Mouse (Mus musculus) thymus, postnatal 10 days (tissue): ENCODE data around the gene Mcm9.

Experiments used
- DNase-seq, 2 experiments: peaks; one replicate each; pipeline ENCODE4 v3.0.0; 2021; ENCODE audit warnings: low spot score in 2 of 2

Mcm9 gene

DNA sequence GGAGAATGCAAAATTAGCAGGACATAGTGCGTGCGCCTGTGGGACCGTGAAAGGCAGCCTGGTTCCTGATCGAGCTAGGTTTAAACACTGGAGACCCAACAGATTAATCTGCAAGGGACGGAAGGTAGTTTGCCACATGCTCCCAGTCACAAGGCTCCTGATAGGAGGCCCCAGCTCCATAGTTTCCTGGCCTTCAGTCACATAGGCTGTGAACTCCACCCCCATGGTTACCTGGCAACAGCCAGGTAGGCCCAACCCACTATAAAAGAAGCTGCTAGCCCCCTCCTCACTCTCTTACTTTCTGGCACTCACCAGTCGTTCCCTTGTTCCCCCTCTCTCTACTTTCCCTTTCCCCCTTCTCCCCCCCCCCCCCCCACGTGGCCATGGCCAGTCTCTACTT lies 50.1 kb downstream of the Mcm9 start:
- DNase-seq = no peak

DNA sequence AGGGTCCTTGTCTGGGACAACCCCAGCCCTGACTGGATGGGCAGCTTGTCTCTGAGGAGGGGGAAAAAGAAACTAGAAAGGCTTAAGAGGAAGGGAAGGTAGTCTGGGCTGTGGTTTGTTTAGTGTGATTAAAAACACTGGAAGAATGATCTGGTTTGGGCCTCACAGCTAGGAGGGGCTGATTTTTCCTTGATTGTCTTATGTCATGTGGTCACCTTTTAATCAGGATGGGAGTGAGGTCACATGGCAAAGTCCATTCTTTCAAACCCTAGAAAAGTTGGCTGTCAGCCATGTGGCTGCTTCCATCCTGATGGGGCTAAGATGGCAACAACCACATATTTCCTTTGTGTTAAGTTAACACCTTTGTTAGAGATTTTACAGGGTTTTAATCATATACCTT lies 61.7 kb downstream of the Mcm9 start:
- no peak for DNase-seq

- no peak for DNase-seq
Observed at GRCm38 (mm10) chr10:53565538-53565937, 64.7 kb downstream of the Mcm9 start.

DNA sequence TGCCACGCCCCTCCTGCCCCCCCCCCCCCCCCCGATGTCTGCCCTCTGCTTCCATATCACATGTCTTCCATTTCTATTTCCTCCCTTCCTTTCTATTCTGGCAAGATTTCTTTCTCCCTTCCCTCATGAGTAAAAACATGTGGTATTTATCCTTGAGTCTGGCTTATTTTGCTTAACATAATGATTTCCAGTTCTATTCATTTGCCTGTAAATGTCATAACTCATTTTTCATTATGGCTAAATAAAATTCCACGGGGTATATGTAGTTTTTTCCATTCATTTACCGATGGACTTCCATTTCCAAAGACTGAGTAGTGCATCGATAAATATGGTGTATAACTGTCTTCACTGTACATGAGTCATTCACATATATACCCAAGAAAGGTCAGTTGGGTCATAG lies 68.2 kb downstream of the Mcm9 start:
- DNase-seq = no peak

GRCm38 (mm10) chr10:53537596-53537995 lies 92.6 kb downstream of the Mcm9 start:
- no peak for DNase-seq

DNA sequence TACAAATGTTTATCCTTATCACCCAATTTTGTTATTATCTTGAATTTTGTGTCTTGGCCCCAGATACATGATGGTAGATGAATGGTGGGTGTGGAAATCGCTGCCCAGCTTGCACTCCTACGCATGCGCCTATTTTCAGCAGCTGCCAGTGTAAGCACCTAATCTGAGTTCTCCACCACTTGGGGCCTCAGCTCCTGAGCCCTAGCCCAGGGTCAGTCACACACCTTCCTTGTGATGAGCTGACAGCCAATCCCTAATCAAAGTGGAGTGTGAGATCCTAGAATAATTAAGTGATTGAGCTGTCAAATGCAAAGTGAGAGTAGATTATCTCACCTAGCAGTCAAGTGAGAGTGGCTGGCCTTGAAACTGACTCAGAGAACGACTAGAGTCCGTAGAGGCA lies 97.9 kb downstream of the Mcm9 start:
- no peak for DNase-seq

- peak in 1 of 2 experiments; percentile 34 for DNase-seq
Observed at GRCm38 (mm10) chr10:53527838-53528773, 102.1 kb downstream of the Mcm9 start.

DNA sequence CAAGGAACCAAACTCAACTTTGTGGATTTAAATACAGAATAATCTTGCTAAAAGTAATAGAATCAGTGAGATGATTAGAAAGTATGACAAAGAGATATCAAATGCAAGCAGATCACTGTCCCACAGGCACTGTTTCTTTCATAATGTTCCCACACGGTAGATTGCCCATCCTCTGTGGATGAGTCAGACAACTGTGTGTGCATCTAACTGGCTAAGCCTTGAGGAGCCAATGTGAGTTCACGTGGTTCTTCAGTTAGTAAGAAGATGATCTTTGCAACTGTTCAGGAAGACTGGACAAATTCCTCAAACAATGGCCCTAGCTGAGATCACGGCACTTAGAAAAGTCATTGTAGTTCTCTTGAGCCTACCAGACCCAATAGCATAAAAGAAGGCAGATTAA lies 102.9 kb downstream of the Mcm9 start:
- no peak for DNase-seq

GRCm38 (mm10) chr10:53526350-53526749 lies 103.9 kb downstream of the Mcm9 start:
- no peak for DNase-seq

DNA sequence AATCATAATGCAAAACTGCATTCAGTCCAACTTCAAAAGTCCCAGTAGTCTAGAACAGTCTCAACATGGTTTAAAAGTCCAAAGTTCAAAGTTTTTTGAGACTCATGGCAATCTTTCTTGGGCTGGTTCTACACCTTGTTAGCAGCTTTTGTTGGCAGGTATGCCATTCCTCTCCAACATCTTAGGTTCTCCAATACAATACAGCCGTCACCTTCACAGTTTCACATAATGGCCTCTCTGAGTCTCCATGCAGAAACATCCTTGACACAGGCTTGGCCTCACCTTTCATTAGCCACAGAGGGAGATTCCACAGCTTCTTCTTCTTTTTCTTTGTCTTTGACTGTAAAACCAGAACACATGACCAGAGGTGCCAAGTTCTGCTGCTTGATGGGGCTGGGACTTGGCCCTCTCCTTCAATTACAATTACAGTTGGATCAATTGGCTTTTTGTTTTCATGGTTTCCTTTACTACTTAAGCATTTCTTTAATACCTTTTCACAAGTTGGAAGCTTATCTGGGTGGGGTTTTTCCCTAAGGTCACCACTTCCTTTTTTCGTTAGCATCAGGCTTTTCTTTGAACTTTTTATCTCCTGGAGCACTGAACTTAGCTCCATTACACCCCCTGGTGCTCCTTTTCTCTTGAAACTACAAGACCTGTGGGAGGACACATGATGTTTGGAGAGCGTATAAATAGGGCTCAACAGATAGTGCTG lies 104.8 kb downstream of the Mcm9 start:
- DNase-seq = no peak

- DNase-seq = no peak
Observed at GRCm38 (mm10) chr10:53519068-53519954, 110.9 kb downstream of the Mcm9 start.

DNA sequence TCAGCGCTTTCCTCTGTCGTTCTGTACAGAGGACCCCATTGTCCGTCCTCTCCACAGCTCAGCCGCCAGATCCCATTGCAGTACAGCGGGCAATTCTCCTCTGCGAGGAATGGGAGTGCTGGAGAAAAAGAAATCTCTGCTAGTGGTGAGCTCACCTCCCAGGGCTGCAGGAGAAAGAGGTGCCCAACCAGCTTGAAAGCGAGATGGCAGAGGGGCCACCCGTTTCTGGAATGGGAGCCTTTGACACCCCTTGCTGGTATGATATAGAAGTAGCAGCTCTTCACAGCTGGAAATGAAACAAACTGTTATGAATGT lies 111.7 kb downstream of the Mcm9 start:
- DNase-seq = no peak

DNA sequence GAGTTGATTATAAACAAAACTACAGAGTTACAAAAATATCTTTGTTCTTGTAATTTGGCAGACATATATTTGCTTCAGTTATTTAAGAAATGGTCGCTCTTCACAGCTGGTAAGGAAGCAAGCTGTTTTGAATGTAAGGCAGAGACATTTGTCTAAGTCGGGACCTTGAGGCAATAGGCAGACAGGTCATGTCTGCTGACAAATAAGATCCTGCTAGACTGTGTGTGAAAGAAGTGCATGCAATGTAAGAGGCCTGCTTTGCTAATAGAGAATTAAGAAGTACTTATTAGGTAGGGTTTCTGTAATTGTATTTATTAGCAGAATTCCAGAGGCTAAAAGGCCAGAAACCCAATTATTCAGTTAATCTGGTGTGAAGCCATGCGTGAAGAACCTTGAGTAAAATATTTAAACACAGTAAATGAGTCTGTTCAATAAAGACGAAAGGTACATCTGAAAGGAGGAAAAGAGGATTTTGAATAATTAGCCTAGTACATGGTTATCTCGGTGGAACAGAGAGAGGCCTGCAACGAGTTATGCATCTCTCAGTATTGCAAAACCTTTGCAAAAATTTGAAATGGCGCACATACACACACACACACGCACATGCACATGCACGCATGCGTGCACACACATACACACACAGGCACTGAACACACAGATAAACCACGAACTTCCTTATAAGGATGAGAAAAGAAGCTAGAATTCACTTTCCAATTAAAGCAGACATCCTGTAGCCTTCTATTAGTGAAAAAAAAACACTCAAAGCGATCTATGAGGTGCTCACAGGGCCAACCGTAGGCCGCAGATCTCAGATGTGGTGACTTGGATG lies 112.3 kb downstream of the Mcm9 start:
- no peak for DNase-seq

- DNase-seq = no peak
Observed at GRCm38 (mm10) chr10:53512491-53512890, 117.7 kb downstream of the Mcm9 start.

DNA sequence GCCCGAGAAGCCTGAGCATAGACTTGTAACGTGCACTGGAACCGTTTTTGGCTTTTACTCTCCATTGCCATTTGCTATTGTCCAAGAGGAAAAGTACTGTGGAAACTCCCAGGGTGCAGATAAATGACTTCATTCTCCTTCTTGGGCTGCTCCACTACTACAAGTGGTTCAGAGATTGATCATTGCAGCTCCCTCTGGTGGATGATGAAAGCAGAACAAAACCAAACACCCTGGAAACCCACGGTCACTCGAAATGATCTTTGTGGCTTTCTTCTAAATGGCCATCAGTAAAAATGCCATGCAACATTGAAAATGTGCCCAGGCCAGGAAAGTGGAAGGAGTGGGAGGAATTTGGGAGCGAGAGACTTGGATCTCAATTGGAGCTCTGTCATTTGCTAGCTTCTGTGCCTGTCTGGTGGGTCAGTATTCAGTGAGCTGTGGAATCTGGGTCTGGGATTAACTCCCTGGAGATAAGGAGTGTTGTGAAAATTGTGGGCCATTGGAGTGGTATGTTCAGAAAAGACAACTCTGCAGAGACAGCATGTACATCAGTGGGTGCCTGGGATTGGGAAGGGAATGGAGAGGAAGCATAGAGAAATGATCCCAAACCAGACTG lies 121.0 kb downstream of the Mcm9 start:
- peak in 1 of 2 experiments; percentile 32 for DNase-seq

- DNase-seq = no peak
Observed at GRCm38 (mm10) chr10:53508676-53509075, 121.6 kb downstream of the Mcm9 start.

GRCm38 (mm10) chr10:53505526-53505925 lies 124.7 kb downstream of the Mcm9 start:
- no peak for DNase-seq

- DNase-seq = no peak
Observed at GRCm38 (mm10) chr10:53505069-53505468, 125.2 kb downstream of the Mcm9 start.

- DNase-seq = no peak
Observed at GRCm38 (mm10) chr10:53502875-53503816, 127.1 kb downstream of the Mcm9 start.

DNA sequence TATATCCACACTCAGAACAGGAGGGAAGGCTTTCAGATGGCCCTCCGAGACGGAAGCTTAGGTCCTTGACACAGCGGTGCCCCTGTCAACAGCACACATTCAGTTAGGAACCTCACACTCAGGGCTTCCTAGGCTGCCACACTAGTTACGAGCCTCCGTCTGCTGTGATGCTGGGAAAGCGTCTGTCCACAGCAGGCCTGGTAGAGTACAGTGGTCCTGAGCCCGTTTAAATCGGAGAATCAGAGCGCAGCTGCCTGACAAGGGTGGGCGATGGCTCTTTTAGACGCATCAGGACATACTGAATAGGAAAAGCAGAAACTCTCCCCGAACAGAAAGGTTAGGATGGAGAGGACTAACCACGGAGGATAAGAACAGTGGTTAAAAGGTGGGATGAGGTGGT lies 127.8 kb downstream of the Mcm9 start:
- no peak for DNase-seq
